In the genomic region with DNA sequence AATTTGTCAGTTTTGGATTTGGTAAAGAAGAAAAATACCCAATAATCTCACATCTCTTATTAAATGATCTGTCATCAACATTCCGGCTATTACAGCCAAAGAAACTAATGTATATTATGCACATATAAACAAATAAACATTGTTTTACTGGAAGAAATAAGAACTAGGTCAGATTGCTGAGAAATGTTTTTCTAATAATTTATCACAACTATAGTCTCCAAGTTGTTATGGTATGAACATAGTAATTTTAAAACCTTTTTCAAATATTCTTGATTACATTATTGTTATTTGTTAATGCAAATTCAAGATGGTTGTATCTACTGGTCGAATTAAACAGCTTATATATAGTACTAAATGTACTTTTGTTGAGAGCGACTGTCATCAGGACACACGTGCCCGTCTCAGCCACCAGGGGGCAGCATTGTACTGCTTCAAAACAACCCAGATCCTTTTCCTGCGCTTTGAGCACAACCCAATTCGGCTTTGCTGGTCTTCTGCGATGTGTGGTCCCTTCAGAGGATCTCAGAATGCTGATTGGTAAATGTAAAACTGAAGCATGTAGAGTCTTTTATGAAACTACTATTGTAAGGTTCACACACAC, we compare ENCODE assay signal across 7 mouse cellular contexts. TPM values are rescaled to one million over a fixed set of nuclear protein-coding genes. Genes with fewer than 3 reads are reported as not detected.
A peak's percentile ranks its signal among the peaks of the same experiment; 100 is the strongest.
DNase-seq lines count a peak whose midpoint lies in the region; ATAC-seq and TF ChIP-seq lines count a peak whose summit lies in the region.

No protein-coding gene starts in this region.

- POLR2A ChIA-PET in Patski (lab: Charles Lee), result no interaction called here

- no peak overlapping the region for H3K9ac ChIP-seq in forebrain, embryonic 16.5 days (replicated peaks; ENCODE audit: low read depth, low read length)
- H3K9ac ChIP-seq in midbrain, embryonic 11.5 days (ENCODE audit: low read length), result no peak overlapping the region

- H3K36me3 ChIP-seq in forebrain, embryonic 16.5 days (ENCODE audit: control insufficient read depth, insufficient read depth), result no peaks in the 10 kb centered on the region
- no peaks in the 10 kb centered on the region for H3K36me3 ChIP-seq in midbrain, embryonic 11.5 days (ENCODE audit: control insufficient read depth, insufficient read depth, low read length)

- H3K9me3 ChIP-seq in forebrain, embryonic 16.5 days (ENCODE audit: control insufficient read depth, low read length), result no peaks in the 10 kb centered on the region
- no peaks in the 10 kb centered on the region for H3K9me3 ChIP-seq in midbrain, embryonic 11.5 days (ENCODE audit: control insufficient read depth, low read length)

- no peak for ATAC-seq in Patski
- peak; percentile 83 for ATAC-seq in forebrain, embryonic 16.5 days
- peak; percentile 54 for ATAC-seq in inflammation-experienced regulatory T-cells, adult 6 months
- peak; percentile 81 for ATAC-seq in midbrain, embryonic 11.5 days (ENCODE audit: low FRiP score)

- peaks cover 6% of the 10 kb centered on the region for H3K4me1 ChIP-seq in forebrain, embryonic 16.5 days (replicated peaks; ENCODE audit: control insufficient read depth, insufficient read depth, low read length)
- no peaks in the 10 kb centered on the region for H3K4me1 ChIP-seq in midbrain, embryonic 11.5 days (ENCODE audit: control insufficient read depth, insufficient read depth, low read length)

- TF ChIP-seq CTCF in Patski (IDR thresholded peaks at IDR 0.05), result peak; percentile 84

- CTCF ChIA-PET in Patski (lab: Charles Lee), result interaction anchor here (1.0 to 1.3 kb wide), 4 partner anchors 8 to 28 kb away, joined by 3 to 4 read pairs (median 4); no protein-coding TSS in a partner anchor

- H3K4me3 ChIP-seq in forebrain, embryonic 16.5 days (replicated peaks; ENCODE audit: low read length), result no peak overlapping the region
- H3K4me3 ChIP-seq in midbrain, embryonic 11.5 days (ENCODE audit: low read depth, low read length), result no peak overlapping the region

- DNase-seq in Patski (ENCODE audit: low read depth, low spot score), result peak; percentile 13
- peak; percentile 47 for DNase-seq in cerebellum, adult 11 months
- DNase-seq in left cerebral cortex, adult 8-10 months (ENCODE audit: low spot score in 2 of 2), result peak; percentile 49 to 57
- peak; percentile 98 for DNase-seq in midbrain, embryonic 11.5 days (ENCODE audit: low spot score, missing footprints)
- peak; percentile 70 to 72 for DNase-seq in right cerebral cortex, postnatal 36 days (ENCODE audit: low spot score in 2 of 2)

- WGBS in forebrain, embryonic 16.5 days, result 11% methylated on average over 8 of the region's 8 CpGs
- 12% methylated on average over 8 of the region's 8 CpGs for WGBS in midbrain, embryonic 11.5 days

- no peak overlapping the region for H3K4me2 ChIP-seq in forebrain, embryonic 16.5 days (ENCODE audit: low read length)
- H3K4me2 ChIP-seq in midbrain, embryonic 11.5 days, result no peak overlapping the region

- in situ Hi-C loops in Patski (cut with MboI; ENCODE audit: low pct_unique_long_range_greater_than_20kb), result loop anchor here (5.0 to 10.0 kb wide), 2 partner anchors 1371 to 1468 kb away; no protein-coding TSS in a partner anchor

- no peak overlapping the region for H3K27ac ChIP-seq in forebrain, embryonic 16.5 days (ENCODE audit: low read length)
- no peak overlapping the region for H3K27ac ChIP-seq in midbrain, embryonic 11.5 days (ENCODE audit: low read depth, low read length)

- H3K27me3 ChIP-seq in Patski, result peaks cover 50% of the 10 kb centered on the region
- no peaks in the 10 kb centered on the region for H3K27me3 ChIP-seq in forebrain, embryonic 16.5 days (replicated peaks; ENCODE audit: control insufficient read depth, insufficient read depth, low read length)
- no peaks in the 10 kb centered on the region for H3K27me3 ChIP-seq in midbrain, embryonic 11.5 days (ENCODE audit: control insufficient read depth, insufficient read depth, low read length)

RNA-seq across cellular contexts. Expression of gene Anxa1, which starts 45.3 kb away (rescaled TPM):
- 537 TPM for polyA plus RNA-seq in Patski (2021)
- polyA plus RNA-seq in forebrain, embryonic 16.5 days (2015; fragmentation: Nextera tagmentation; extraction: Ambion mirVana), result 5.8 and 9.2 TPM in 2 replicates
- 10 to 100 TPM in 1 of 3 experiments, 1 to 10 TPM in 2; 6.1 to 16.1 (median 6.9) TPM for polyA plus RNA-seq in inflammation-experienced regulatory T-cells, adult 6 months (2017; shearing (Covaris generic))
- 1 to 10 TPM; 1.5 to 2.4 (median 1.8) TPM for total RNA-seq in left cerebral cortex, adult 8-10 months (2022)
- 2.6 and 3.7 TPM in 2 replicates for polyA plus RNA-seq in midbrain, embryonic 11.5 days (2014; fragmentation: Nextera tagmentation; extraction: Ambion mirVana)

Comparison
In these comparisons a context has a peak if more than half of its experiments do, and no peak if none do; other contexts are left out.
1. DNase-seq: peak in every context shown above with its lines; median percentile 98 in midbrain, embryonic 11.5 days; 71 in right cerebral cortex, postnatal 36 days; 53 in left cerebral cortex, adult 8-10 months; 47 in cerebellum, adult 11 months; 13 in Patski.
2. RNA of gene Anxa1, which starts 45.3 kb away (polyA plus RNA-seq): 537 TPM in Patski (single experiment); 6.1 to 16.1 TPM in inflammation-experienced regulatory T-cells, adult 6 months, 5.8 to 9.2 TPM in forebrain, embryonic 16.5 days and 2.6 to 3.7 TPM in midbrain, embryonic 11.5 days; every median in the first group is over 10 times any median in the second.